Comparison of ENCODE assay signal across 8 mouse cellular contexts in genomic region chrX:167497780-167498179, GRCm38 (mm10).
A peak's percentile ranks its signal among the peaks of the same experiment; 100 is the strongest.
DNase-seq lines count a peak whose midpoint lies in the region; ATAC-seq and TF ChIP-seq lines count a peak whose summit lies in the region.
"Had no signal": no experiment of that assay in that cellular context is flagged by ENCODE, and none has a peak within 500 bp of the region (broad histone marks: within the 10 kb centered on the region; RNA-seq: fewer than 3 reads in every experiment).

No protein-coding gene starts in this region.

- no peak overlapping the region for H3K4me3 ChIP-seq in G1E (ENCODE audit: low read depth, low read length)
- H3K4me3 ChIP-seq in embryonic facial prominence, embryonic 11.5 days (ENCODE audit: low read depth, low read length): no peak overlapping the region
- no peak overlapping the region for H3K4me3 ChIP-seq in hindbrain, embryonic 16.5 days (ENCODE audit: low read length)
- H3K4me3 ChIP-seq: lung, embryonic 15.5 days had no signal

- H3K27me3 ChIP-seq in G1E (ENCODE audit: insufficient read depth, low read length): no peaks in the 10 kb centered on the region
- no peaks in the 10 kb centered on the region for H3K27me3 ChIP-seq in embryonic facial prominence, embryonic 11.5 days (ENCODE audit: control insufficient read depth, insufficient read depth, low read length)
- peaks cover 7% of the 10 kb centered on the region; the same call in 1 of the 2 replicates for H3K27me3 ChIP-seq in hindbrain, embryonic 16.5 days (replicated peaks; ENCODE audit: control insufficient read depth, insufficient read depth, low read length)

- DNase-seq in G1E (ENCODE audit: low spot score): peak; percentile 1
- DNase-seq in adrenal gland, postnatal 25 days: peak; percentile 57
- DNase-seq in embryonic facial prominence, embryonic 11.5 days (ENCODE audit: low spot score): peak; percentile 75
- peak; percentile 34 to 57 for DNase-seq in layer of hippocampus, postnatal 14 days (ENCODE audit: low spot score in 2 of 2)
- peak; percentile 33 for DNase-seq in right cerebral cortex, postnatal 25 days

- H3K9me3 ChIP-seq in G1E (replicated peaks): no peaks in the 10 kb centered on the region
- H3K9me3 ChIP-seq in embryonic facial prominence, embryonic 11.5 days (replicated peaks; ENCODE audit: control insufficient read depth, low read length): no peaks in the 10 kb centered on the region
- no peaks in the 10 kb centered on the region for H3K9me3 ChIP-seq in hindbrain, embryonic 16.5 days (ENCODE audit: control insufficient read depth, low read length)
- H3K9me3 ChIP-seq: lung, embryonic 15.5 days had no signal

- H3K9ac ChIP-seq in embryonic facial prominence, embryonic 11.5 days (replicated peaks; ENCODE audit: low read length): no peak overlapping the region
- no peak overlapping the region for H3K9ac ChIP-seq in hindbrain, embryonic 16.5 days (ENCODE audit: low read depth, low read length)
- H3K9ac ChIP-seq: lung, embryonic 15.5 days had no signal

- no peaks in the 10 kb centered on the region for H3K4me1 ChIP-seq in G1E (ENCODE audit: insufficient read depth, low read depth, low read length)
- H3K4me1 ChIP-seq in embryonic facial prominence, embryonic 11.5 days (ENCODE audit: control insufficient read depth, insufficient read depth, low read length): no peaks in the 10 kb centered on the region
- H3K4me1 ChIP-seq in hindbrain, embryonic 16.5 days (ENCODE audit: control insufficient read depth, insufficient read depth, low read depth, low read length): no peaks in the 10 kb centered on the region
- H3K4me1 ChIP-seq: lung, embryonic 15.5 days had no signal

- no peak; the same call in 1 of the 2 replicates for TF ChIP-seq CTCF in G1E (IDR thresholded peaks at IDR 0.05; ENCODE audit: low read depth, low read length)

- ATAC-seq in G1E (ENCODE audit: extremely low read depth, insufficient number of reproducible peaks, low FRiP score, poor library complexity, severe bottlenecking): 0 out of 2 replicates have a peak, but pooled peaks have one; percentile 22
- ATAC-seq in embryonic facial prominence, embryonic 11.5 days (replicated peaks; ENCODE audit: insufficient number of reproducible peaks, low FRiP score, low TSS enrichment, low read depth): no peak
- ATAC-seq in hindbrain, embryonic 16.5 days: peak; percentile 85
- ATAC-seq in megakaryocyte-erythroid progenitor cell, adult 5-6 weeks (replicated peaks; ENCODE audit: low FRiP score, low TSS enrichment, poor library complexity, severe bottlenecking): peak; percentile 92

- WGBS in embryonic facial prominence, embryonic 11.5 days: 35% methylated on average over 11 of the region's 11 CpGs
- 39% methylated on average over 11 of the region's 11 CpGs for WGBS in hindbrain, embryonic 16.5 days

- H3K27ac ChIP-seq in embryonic facial prominence, embryonic 11.5 days (replicated peaks; ENCODE audit: low read depth, low read length): no peak overlapping the region
- no peak overlapping the region for H3K27ac ChIP-seq in hindbrain, embryonic 16.5 days (ENCODE audit: low read depth, low read length)
- H3K27ac ChIP-seq: lung, embryonic 15.5 days had no signal

- no peak overlapping the region for H3K4me2 ChIP-seq in embryonic facial prominence, embryonic 11.5 days (ENCODE audit: low read depth, low read length)
- no peak overlapping the region for H3K4me2 ChIP-seq in hindbrain, embryonic 16.5 days (ENCODE audit: low read length)
- H3K4me2 ChIP-seq: lung, embryonic 15.5 days had no signal

- no peaks in the 10 kb centered on the region for H3K36me3 ChIP-seq in G1E (replicated peaks)
- H3K36me3 ChIP-seq in embryonic facial prominence, embryonic 11.5 days (replicated peaks; ENCODE audit: control insufficient read depth, insufficient read depth, low read depth, low read length): no peaks in the 10 kb centered on the region
- H3K36me3 ChIP-seq in hindbrain, embryonic 16.5 days (ENCODE audit: control insufficient read depth, insufficient read depth, low read length): no peaks in the 10 kb centered on the region
- H3K36me3 ChIP-seq: lung, embryonic 15.5 days had no signal

Comparison
In these comparisons a context has a peak if more than half of its experiments do, and no peak if none do; other contexts are left out.
1. DNase-seq: peak in every context shown above with its lines; median percentile 75 in embryonic facial prominence, embryonic 11.5 days; 57 in adrenal gland, postnatal 25 days; 46 in layer of hippocampus, postnatal 14 days; 33 in right cerebral cortex, postnatal 25 days; 1 in G1E.